Mouse (Mus musculus): ENCODE measurements around the gene Tex29.
"Not testable (repeated sequence)": the region's sequence is repeated elsewhere in the genome, so short reads cannot be mapped to it uniquely, and the experiment has no call there.

Gene Tex29

DNA sequence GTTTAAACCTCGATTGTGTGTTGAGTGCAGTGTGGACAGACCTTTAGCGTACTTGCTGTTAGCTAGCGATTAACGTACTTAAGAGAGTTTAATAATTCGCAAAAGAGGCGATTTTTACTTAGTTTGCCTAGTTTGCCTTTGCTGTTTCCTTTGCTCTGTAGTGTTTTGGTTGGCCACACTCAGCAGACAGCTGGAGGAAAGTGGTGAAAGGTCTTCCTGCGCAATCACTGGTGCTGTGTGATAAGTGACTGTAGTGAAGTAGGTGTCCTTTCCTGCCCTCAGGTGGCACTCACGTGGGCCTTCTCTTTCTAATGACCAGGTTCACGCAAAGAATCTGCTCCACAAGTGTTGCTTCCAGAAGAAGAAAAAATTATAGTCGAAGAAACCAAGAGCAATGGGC, 9.1 kb upstream of the Tex29 start:
- in situ Hi-C loops (cut with MboI) = no loop called here

GRCm38 (mm10) chr8:11831939-11832338, 8.3 kb upstream of the Tex29 start:
- in situ Hi-C loops (cut with MboI) = no loop called here

- in situ Hi-C loops (cut with MboI) = no loop called here
Observed at GRCm38 (mm10) chr8:11833157-11833556, 7.1 kb upstream of the Tex29 start.

GRCm38 (mm10) chr8:11834200-11834599, 6.1 kb upstream of the Tex29 start:
- in situ Hi-C loops (cut with MboI) = no loop called here

DNA sequence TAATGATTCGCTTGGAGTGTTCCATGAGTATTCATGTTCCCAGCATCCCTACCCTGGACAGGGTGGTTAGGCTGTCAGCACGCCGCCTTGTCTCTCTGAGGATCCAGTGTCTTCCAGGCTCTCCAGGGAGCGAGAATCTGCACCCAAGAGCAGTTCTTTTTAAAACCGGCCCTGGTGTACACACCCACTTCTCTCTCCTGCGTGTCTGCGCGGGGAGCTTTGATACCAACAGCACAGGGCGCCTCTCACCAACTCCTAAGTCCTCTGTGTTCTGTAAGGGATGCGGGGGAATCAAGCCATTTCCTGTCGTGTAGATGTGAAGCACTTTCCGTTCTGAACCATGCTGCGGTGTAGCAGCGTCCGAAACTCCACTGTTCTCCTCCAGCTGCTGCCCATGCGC, 5.6 kb upstream of the Tex29 start:
- in situ Hi-C loops (cut with MboI) = no loop called here

GRCm38 (mm10) chr8:11841571-11841970, 1.3 kb downstream of the Tex29 start:
- in situ Hi-C loops (cut with MboI) = no loop called here

GRCm38 (mm10) chr8:11842757-11843156, 2.5 kb downstream of the Tex29 start:
- in situ Hi-C loops (cut with MboI) = no loop called here

GRCm38 (mm10) chr8:11843677-11844315, 3.5 kb downstream of the Tex29 start:
- in situ Hi-C loops (cut with MboI) = no loop called here

DNA sequence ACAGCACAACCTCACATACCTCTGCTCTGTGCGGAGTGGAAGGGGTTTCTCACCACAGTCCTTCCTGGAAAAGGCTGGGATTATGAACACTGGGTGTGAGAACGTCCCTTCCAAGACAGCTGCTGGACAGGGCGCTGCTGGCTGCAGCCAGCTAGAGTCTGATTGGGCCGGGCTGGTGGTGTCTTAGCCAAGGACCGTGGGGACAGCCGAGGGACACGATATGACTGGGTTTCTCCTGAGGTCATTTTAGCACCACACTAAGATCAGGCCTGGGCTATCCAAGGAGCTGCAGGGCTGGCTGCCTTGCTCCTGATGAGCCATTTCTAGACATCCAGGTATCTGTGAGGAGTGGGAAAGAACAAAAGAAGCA, 4.0 kb downstream of the Tex29 start:
- in situ Hi-C loops (cut with MboI) = no loop called here

DNA sequence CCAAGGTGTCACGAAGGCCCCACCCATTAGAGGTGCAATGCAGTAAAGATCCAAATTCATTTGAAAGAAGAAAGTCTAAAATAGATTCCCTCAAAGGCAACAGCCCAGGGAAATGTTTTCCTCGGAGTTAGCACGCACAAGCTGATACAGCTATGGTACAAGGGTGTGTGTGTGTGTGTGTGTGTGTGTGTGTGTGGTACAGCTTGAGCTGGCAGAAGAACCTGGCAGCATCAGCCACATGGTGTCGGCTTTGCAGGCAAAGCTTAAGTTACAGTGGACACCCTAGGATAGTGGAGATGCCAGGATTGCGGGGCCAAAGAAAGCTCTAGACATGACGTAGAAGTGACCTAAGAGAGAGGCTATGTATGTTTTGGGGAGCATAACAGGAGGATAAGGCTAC, 6.5 kb downstream of the Tex29 start:
- in situ Hi-C loops (cut with MboI) = no loop called here

DNA sequence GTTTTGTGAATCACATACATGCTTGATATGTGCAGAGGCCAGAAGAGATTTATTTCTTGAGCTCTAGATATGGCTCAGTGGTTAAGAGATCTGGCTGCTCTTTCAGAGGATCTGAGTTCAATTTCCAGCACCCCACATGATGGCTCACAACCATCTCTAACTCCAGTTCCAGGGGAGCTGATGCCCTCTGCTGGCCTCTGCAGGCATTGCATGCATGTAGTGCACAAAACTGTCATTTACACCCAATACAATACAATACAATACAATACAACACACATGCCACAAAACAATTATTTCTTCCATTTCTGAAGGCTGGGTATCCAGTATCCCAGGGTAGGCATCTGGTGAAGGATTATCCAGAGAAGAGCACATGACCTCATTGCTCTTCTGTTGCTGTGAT, 27.6 kb downstream of the Tex29 start:
- in situ Hi-C loops (cut with MboI) = no loop called here

DNA sequence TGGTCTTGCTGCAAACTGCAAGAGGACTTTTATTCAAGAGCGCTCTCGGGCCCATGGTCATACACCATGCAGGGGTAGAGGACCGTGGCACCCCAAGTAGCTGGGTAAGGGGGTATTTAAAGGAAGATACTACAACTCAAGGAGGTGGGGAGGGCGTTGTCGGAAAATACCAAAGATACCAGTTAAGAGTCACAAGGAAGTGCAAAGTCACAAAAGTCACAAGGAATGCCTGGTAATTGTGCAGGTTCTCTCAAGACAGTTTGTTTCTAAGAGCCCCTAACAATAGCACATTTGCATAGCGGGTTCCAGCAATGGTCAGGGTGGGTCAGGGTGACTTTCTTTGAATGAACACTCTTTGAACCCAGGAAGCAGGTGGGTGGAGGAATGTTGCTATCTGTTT, 34.0 kb downstream of the Tex29 start:
- in situ Hi-C loops (cut with MboI) = not testable (repeated sequence)

DNA sequence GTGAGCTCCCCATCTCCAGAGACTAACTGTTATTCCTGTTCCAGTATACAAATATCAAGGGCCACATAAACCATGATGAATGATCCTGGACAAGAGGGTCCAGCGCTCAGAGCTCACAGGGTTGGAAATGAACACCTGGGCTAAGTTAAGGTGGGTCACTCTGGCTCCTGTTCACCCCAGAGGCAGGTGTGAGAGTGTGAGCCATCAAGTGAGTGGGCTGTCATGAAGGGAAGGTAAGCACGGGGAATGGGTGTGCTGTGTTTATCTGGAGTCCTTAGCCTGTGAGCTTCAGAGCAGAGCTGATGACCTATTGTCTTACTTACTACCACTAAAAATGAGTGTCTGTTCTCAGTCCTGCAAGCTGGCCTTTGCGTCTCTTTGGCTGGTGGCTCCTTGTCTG, 44.4 kb downstream of the Tex29 start:
- in situ Hi-C loops (cut with MboI) = no loop called here

DNA sequence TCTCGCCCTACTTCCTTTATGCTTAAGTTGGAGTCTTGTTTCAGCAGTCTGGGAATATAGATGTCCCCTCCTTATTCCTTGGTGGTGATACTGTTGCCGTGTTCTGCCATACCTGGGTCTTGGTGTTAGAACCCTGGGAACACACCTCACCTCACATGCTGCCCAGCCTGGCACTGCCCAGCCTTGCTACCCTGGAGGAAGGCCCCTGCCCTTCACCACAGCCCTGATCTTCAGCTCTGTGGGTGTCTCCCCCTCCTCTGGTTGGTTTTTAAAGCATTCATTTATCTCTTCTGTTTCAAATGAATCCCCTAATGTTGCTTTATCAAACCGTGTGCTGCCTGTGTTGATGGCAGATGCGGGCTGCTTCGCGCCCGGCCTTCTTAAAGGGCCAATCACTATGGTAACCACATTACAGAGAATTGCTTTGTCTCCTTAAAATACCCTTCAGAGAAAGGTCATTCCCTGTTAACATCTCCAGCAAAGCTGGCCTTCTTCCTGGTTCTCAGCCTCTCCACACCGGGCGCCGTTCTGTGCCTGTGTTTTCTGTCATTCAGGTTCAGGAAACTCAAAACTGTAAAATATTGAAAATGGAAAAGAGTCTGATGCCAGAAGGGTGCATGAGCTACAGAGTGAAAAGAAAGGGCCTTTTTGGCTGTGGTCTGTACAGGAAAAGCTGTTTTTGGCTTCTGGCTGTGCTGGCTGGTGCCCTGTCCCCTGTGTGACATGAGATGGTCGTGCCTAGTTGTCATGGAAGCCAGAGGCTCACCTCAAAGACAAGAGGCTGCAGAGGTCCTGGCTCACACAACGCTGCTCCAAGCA, 45.8 kb downstream of the Tex29 start:
- in situ Hi-C loops (cut with MboI) = no loop called here

DNA sequence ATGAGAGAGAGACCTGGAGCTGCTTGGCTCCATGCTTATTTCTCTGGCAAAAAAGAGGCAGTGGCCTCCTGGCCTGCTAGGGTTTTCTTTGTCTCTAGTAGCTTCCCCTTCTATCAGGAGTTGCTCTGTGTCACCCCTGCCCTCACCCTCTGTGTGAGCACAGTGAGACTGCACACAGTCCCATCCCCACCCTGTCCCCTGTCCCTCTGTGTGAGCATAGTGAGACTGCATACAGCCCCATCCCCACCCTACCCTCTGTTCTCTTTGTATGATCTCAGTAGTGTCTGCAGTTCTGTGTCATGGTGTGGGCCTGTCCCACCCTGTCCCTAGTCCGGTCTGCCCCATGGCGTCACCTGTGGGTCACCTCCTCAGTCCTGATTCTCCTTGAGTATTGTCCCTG, 46.5 kb downstream of the Tex29 start:
- in situ Hi-C loops (cut with MboI) = no loop called here

- in situ Hi-C loops (cut with MboI) = no loop called here
Observed at GRCm38 (mm10) chr8:11889156-11890018, 49.1 kb downstream of the Tex29 start.

- in situ Hi-C loops (cut with MboI) = no loop called here
Observed at GRCm38 (mm10) chr8:11892756-11893155, 52.5 kb downstream of the Tex29 start.

DNA sequence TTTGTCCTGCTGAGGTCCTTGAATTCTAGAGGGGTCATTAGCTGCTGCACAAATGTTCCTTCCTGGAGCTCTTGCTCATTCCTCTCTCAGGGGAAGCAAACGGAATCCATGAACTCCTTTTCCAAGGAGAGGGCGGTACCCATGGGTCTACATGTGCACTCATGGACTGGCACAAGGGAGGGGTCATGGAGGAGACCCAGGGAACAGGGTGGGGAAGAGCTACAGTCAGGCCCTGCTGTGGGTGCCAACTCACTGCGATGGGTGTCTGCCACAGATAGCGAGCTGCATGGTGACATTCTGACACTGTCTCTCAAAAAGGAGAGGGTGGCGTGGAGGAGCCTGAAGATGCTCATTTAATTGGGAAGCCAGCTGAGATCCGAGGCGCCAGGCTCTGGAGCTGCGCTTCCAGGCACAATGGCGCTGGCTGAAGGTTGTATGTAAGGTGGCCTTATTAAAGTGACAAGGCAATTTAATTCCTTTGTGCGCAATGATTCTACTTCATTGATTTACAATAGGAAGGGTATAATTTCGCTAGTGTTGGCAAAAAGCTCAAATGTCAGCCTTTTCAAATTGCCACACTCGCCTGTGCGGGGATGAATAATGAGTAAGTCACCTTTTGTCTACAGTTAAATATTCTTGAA, 55.9 kb downstream of the Tex29 start:
- in situ Hi-C loops (cut with MboI) = no loop called here

DNA sequence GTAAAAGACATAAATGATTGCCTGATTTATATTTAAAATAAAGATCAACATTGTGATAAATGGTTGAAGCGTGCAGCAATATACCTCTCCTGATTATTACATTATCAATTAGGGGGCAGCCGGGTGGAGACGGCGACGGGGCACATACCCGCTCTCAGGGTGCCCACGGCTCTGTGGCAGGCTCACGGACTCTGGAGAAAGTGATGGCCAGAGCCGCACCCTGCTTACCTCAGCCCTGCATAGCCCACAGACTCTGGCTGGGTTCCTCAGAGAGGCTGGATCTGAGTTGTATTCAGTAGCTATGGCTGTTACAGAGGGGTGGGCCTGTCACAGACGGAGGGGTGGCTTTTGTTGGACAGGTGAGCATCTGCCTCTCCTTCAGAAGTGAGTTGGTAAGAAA, 56.4 kb downstream of the Tex29 start:
- in situ Hi-C loops (cut with MboI) = no loop called here

DNA sequence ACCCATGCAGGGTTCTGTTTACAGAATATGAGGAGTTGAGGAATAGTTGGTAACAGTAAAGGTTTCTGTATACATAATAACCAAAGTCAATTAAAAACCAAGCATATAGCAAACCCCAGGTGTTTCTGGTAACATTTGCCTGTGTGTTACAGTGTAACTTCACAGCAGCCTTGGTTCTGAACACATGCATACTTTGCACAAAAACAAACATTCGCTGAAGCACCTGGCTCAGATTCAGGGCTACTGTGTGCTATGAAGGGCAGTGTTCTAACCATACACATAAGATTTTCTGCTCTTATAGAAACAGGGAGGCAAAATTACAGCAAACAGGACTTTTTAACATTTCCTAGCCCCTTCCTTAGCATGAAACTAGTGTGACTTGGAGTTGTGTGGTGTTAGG, 58.5 kb downstream of the Tex29 start:
- in situ Hi-C loops (cut with MboI) = no loop called here
